In genomic region chr5:111208660-111208969, GRCm38 (mm10) we compare ENCODE assay signal across 8 mouse cellular contexts.
DNase-seq lines count a peak whose midpoint lies in the region; ATAC-seq lines count a peak whose summit lies in the region.

No protein-coding gene starts in this region.

- H3K27me3 ChIP-seq in forebrain, embryonic 14.5 days (replicated peaks; ENCODE audit: control insufficient read depth, insufficient read depth, low read length) = no peaks in the 10 kb centered on the region
- H3K27me3 ChIP-seq in splenic B cell, adult 2 months (ENCODE audit: control insufficient read depth, insufficient read depth, low read length, poor library complexity, severe bottlenecking) = no peaks in the 10 kb centered on the region

- DNase-seq in heart, adult 11 months = peak; percentile 94
- DNase-seq in heart, postnatal 25 days (ENCODE audit: low spot score) = no peak
- peak; percentile 58 to 73 for DNase-seq in adrenal gland, postnatal 36 days
- DNase-seq in forebrain, embryonic 14.5 days (ENCODE audit: low spot score) = peak; percentile 80
- peak; percentile 62 to 71 for DNase-seq in heart, postnatal 14 days
- peak; percentile 40 for DNase-seq in layer of hippocampus, adult 9-10 months (ENCODE audit: low spot score)
- peak; percentile 81 for DNase-seq in lung, postnatal 36 days
- DNase-seq in splenic B cell, adult 2 months (ENCODE audit: low read depth, low spot score) = peak; percentile 70

- ATAC-seq in forebrain, embryonic 14.5 days = peak; percentile 51; the same call in 1 of the 2 replicates

- WGBS in forebrain, embryonic 14.5 days = 42% methylated on average over 5 of the region's 5 CpGs

- H3K9me3 ChIP-seq in forebrain, embryonic 14.5 days (replicated peaks; ENCODE audit: control insufficient read depth, low read length) = no peaks in the 10 kb centered on the region

- no peak overlapping the region for H3K27ac ChIP-seq in forebrain, embryonic 14.5 days (ENCODE audit: low read depth, low read length)

- H3K36me3 ChIP-seq in forebrain, embryonic 14.5 days (ENCODE audit: control insufficient read depth, insufficient read depth, low read length) = no peaks in the 10 kb centered on the region
- H3K36me3 ChIP-seq in splenic B cell, adult 2 months (ENCODE audit: control insufficient read depth, insufficient read depth, low read length, poor library complexity, severe bottlenecking) = no peaks in the 10 kb centered on the region

- H3K9ac ChIP-seq in forebrain, embryonic 14.5 days (ENCODE audit: low read length) = no peak overlapping the region

- H3K4me3 ChIP-seq in forebrain, embryonic 14.5 days (ENCODE audit: low read depth, low read length) = no peak overlapping the region

- no peak overlapping the region for H3K4me2 ChIP-seq in forebrain, embryonic 14.5 days (ENCODE audit: low read length)

- intact Hi-C loops in heart, postnatal 25 days (cut with DNase I) = loop anchor here (1.0 to 5.0 kb wide), 3 partner anchors 49 to 371 kb away; partner anchors contain the start of genes Chek2 and Hscb
- intact Hi-C loops in heart, postnatal 14 days (cut with DNase I) = loop anchor here (2.0 to 5.0 kb wide), 3 partner anchors 56 to 371 kb away; partner anchors contain the start of genes Chek2 and Hscb

- H3K4me1 ChIP-seq in forebrain, embryonic 14.5 days (ENCODE audit: control insufficient read depth, insufficient read depth, low read length) = peaks cover 30% of the 10 kb centered on the region
